In the genomic region with DNA sequence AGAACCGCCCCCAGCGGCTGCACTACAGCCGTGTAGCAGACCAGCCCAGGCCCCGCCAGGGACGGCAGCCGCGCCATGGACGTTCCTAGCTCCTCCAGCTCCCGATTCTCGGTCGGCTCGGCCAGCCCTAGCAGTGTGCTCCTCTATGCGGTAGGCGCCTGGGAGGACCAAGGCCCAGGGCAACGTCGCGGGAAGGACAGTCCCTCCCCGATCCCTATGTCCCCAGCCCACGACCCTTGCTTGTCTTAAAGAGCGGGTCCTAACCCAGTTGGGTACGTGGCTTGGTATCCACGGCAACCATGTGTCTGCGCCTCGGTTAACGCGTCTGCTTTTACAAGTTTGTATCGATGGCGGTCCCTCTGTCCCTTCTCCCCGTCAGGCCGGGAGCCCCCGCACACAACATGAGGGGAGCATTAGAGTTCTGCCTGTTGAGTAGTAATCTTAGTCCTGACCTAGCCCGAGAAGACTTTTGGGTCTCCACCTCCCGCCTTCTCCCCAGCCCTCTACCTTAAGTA, we compare ENCODE assay signal across 8 mouse cellular contexts. TPM values are rescaled to one million over a fixed set of nuclear protein-coding genes. Genes with fewer than 3 reads are reported as not detected.
A peak's percentile ranks its signal among the peaks of the same experiment; 100 is the strongest.
DNase-seq lines count a peak whose midpoint lies in the region; ATAC-seq lines count a peak whose summit lies in the region.

No protein-coding gene starts in this region.

- under 1% methylated on average over 33 of the region's 33 CpGs for WGBS in heart, embryonic 15.5 days
- WGBS in hindbrain, embryonic 10.5 days: under 1% methylated on average over 33 of the region's 33 CpGs

- peak overlapping the region; percentile 75 for H3K4me2 ChIP-seq in heart, embryonic 15.5 days

- H3K4me1 ChIP-seq in heart, embryonic 15.5 days (replicated peaks): peaks cover 59% of the 10 kb centered on the region
- peaks cover 26% of the 10 kb centered on the region for H3K4me1 ChIP-seq in hindbrain, embryonic 10.5 days (replicated peaks)

- no peaks in the 10 kb centered on the region for H3K27me3 ChIP-seq in heart, embryonic 15.5 days
- no peaks in the 10 kb centered on the region for H3K27me3 ChIP-seq in hindbrain, embryonic 10.5 days (ENCODE audit: insufficient read depth, poor library complexity, severe bottlenecking)

- peak overlapping the region; percentile 92 for H3K9ac ChIP-seq in heart, embryonic 15.5 days

- H3K36me3 ChIP-seq in heart, embryonic 15.5 days: peaks cover 12% of the 10 kb centered on the region; the same call in 1 of the 2 replicates
- H3K36me3 ChIP-seq in hindbrain, embryonic 10.5 days: peaks cover 53% of the 10 kb centered on the region

- peak; percentile 72 for ATAC-seq in heart, embryonic 15.5 days (replicated peaks; ENCODE audit: insufficient number of reproducible peaks, insufficient read depth, low FRiP score, low read depth)
- ATAC-seq in megakaryocyte-erythroid progenitor cell, adult 5-6 weeks (replicated peaks; ENCODE audit: low FRiP score, low TSS enrichment, poor library complexity, severe bottlenecking): peak; percentile 25; the same call in 1 of the 2 replicates

- peak overlapping the region; percentile 72 for H3K4me3 ChIP-seq in heart, embryonic 15.5 days
- peak overlapping the region; percentile 87 for H3K4me3 ChIP-seq in hindbrain, embryonic 10.5 days

- no peaks in the 10 kb centered on the region for H3K9me3 ChIP-seq in heart, embryonic 15.5 days (replicated peaks)
- H3K9me3 ChIP-seq in hindbrain, embryonic 10.5 days: no peaks in the 10 kb centered on the region

- DNase-seq in heart, adult 8-10 months (ENCODE audit: low spot score): no peak
- peak; percentile 33 for DNase-seq in MEL-GATA-1-ER (ENCODE audit: extremely low read depth, low read depth)
- DNase-seq in hindbrain, embryonic 10.5 days (ENCODE audit: low spot score): no peak
- no peak for DNase-seq in natural killer cell, adult 2 months (ENCODE audit: low spot score in 2 of 2)
- no peak for DNase-seq in frontal cortex, postnatal 36 days (ENCODE audit: low spot score in 2 of 2)
- DNase-seq in kidney, adult 9 months: no peak

- H3K27ac ChIP-seq in heart, embryonic 15.5 days: peak overlapping the region; percentile 89
- H3K27ac ChIP-seq in hindbrain, embryonic 10.5 days: peak overlapping the region; percentile 99

RNA-seq across cellular contexts. Expression of a gene that starts 0.3 kb away (rescaled TPM):
- 46.3 and 51.6 TPM in 2 replicates for polyA plus RNA-seq in heart, embryonic 15.5 days (2015; fragmentation: Nextera tagmentation; extraction: Ambion mirVana)
- 10 to 100 TPM; 47.3 to 56.0 (median 50.9) TPM for total RNA-seq in heart, adult 8-10 months (2022)
- 51.4 and 71.3 TPM in 2 replicates for polyA plus RNA-seq in hindbrain, embryonic 10.5 days (2016; fragmentation: Nextera tagmentation; extraction: Ambion mirVana)
- total RNA-seq in megakaryocyte-erythroid progenitor cell, adult 5-6 weeks (2014; fragmentation: Nextera tagmentation): 55.2 and 62.5 TPM in 2 replicates
- total RNA-seq in megakaryocyte-erythroid progenitor cell, adult 5-6 weeks (2017): 88.0 and 94.9 TPM in 2 replicates

RNA-seq across cellular contexts. Expression of a gene that starts 0.4 kb away (rescaled TPM):
- 101 and 103 TPM in 2 replicates for polyA plus RNA-seq in heart, embryonic 15.5 days (2015; fragmentation: Nextera tagmentation; extraction: Ambion mirVana)
- total RNA-seq in heart, adult 8-10 months (2022): 100 to 1,000 TPM; 184 to 202 (median 188) TPM
- polyA plus RNA-seq in hindbrain, embryonic 10.5 days (2016; fragmentation: Nextera tagmentation; extraction: Ambion mirVana): 143 and 147 TPM in 2 replicates
- total RNA-seq in megakaryocyte-erythroid progenitor cell, adult 5-6 weeks (2014; fragmentation: Nextera tagmentation): 96.0 and 98.2 TPM in 2 replicates
- total RNA-seq in megakaryocyte-erythroid progenitor cell, adult 5-6 weeks (2017): 51.5 and 55.6 TPM in 2 replicates

RNA-seq across cellular contexts. Expression of a gene that starts 34.3 kb away (rescaled TPM):
- 6.5 and 7.6 TPM in 2 replicates for polyA plus RNA-seq in heart, embryonic 15.5 days (2015; fragmentation: Nextera tagmentation; extraction: Ambion mirVana)
- total RNA-seq in heart, adult 8-10 months (2022): 10 to 100 TPM; 18.5 to 22.5 (median 19.7) TPM
- 8.4 and 9.5 TPM in 2 replicates for polyA plus RNA-seq in hindbrain, embryonic 10.5 days (2016; fragmentation: Nextera tagmentation; extraction: Ambion mirVana)
- 10.5 and 12.0 TPM in 2 replicates for total RNA-seq in megakaryocyte-erythroid progenitor cell, adult 5-6 weeks (2014; fragmentation: Nextera tagmentation)
- total RNA-seq in megakaryocyte-erythroid progenitor cell, adult 5-6 weeks (2017): 11.8 and 14.8 TPM in 2 replicates

RNA-seq across cellular contexts. Expression of a gene that starts 34.5 kb away (rescaled TPM):
- polyA plus RNA-seq in heart, embryonic 15.5 days (2015; fragmentation: Nextera tagmentation; extraction: Ambion mirVana): 7.2 and 9.6 TPM in 2 replicates
- 10 to 100 TPM; 11.0 to 13.7 (median 12.3) TPM for total RNA-seq in heart, adult 8-10 months (2022)
- polyA plus RNA-seq in hindbrain, embryonic 10.5 days (2016; fragmentation: Nextera tagmentation; extraction: Ambion mirVana): 11.0 and 11.7 TPM in 2 replicates
- 21.6 and 29.3 TPM in 2 replicates for total RNA-seq in megakaryocyte-erythroid progenitor cell, adult 5-6 weeks (2014; fragmentation: Nextera tagmentation)
- total RNA-seq in megakaryocyte-erythroid progenitor cell, adult 5-6 weeks (2017): 21.5 and 21.7 TPM in 2 replicates
